Comparison of ENCODE assay signal across 30 mouse cellular contexts in genomic region chr10:59771375-59772048, GRCm38 (mm10).
DNase-seq lines count a peak whose midpoint lies in the region; ATAC-seq and TF ChIP-seq lines count a peak whose summit lies in the region.
"Had no signal": no experiment of that assay in that cellular context is flagged by ENCODE, and none has a peak within 500 bp of the region (broad histone marks: within the 10 kb centered on the region; RNA-seq: fewer than 3 reads in every experiment).

No protein-coding gene starts in this region.

- WGBS in hindbrain, embryonic 16.5 days, result 63% methylated on average over 6 of the region's 6 CpGs

- H3K27ac ChIP-seq in layer of hippocampus, adult 2 months, result peak overlapping the region; percentile 82; the same call in 1 of the 2 replicates
- H3K27ac ChIP-seq in hindbrain, embryonic 16.5 days (ENCODE audit: low read depth, low read length), result no peak overlapping the region
- H3K27ac ChIP-seq: heart, embryonic 13.5 days; hindbrain, embryonic 15.5 days; kidney, postnatal 0 days; liver, embryonic 14.5 days; macrophage; neural tube, embryonic 12.5 days had no signal

- peak; percentile 55; the same call in 1 of the 2 replicates for ATAC-seq in hindbrain, embryonic 16.5 days
- ATAC-seq: CD4-positive, CD25-positive, alpha-beta regulatory T cell, adult 4 months; intestine, embryonic 16.5 days had no signal

- peaks cover 8% of the 10 kb centered on the region for H3K4me1 ChIP-seq in hindbrain, embryonic 16.5 days (ENCODE audit: control insufficient read depth, insufficient read depth, low read depth, low read length)
- H3K4me1 ChIP-seq: neural tube, embryonic 12.5 days had no signal

- TF ChIP-seq CTCF in layer of hippocampus, adult 2 months (conservative IDR thresholded peaks at IDR 0.05), result no peak

- H3K4me2 ChIP-seq in hindbrain, embryonic 16.5 days (ENCODE audit: low read length), result no peak overlapping the region
- H3K4me2 ChIP-seq: heart, embryonic 13.5 days; hindbrain, embryonic 15.5 days; neural tube, embryonic 12.5 days had no signal

- H3K4me3 ChIP-seq in layer of hippocampus, adult 2 months, result no peak overlapping the region
- no peak overlapping the region for H3K4me3 ChIP-seq in hindbrain, embryonic 16.5 days (ENCODE audit: low read length)
- H3K4me3 ChIP-seq: heart, embryonic 13.5 days; hindbrain, embryonic 15.5 days; neural tube, embryonic 12.5 days had no signal

- no peaks in the 10 kb centered on the region for H3K27me3 ChIP-seq in hindbrain, embryonic 16.5 days (replicated peaks; ENCODE audit: control insufficient read depth, insufficient read depth, low read length)
- H3K27me3 ChIP-seq: heart, embryonic 13.5 days; hindbrain, embryonic 15.5 days; neural tube, embryonic 12.5 days had no signal

- DNase-seq in heart, adult 11 months, result peak; percentile 45
- DNase-seq in heart, postnatal 4 days, result no peak
- no peak for DNase-seq in layer of hippocampus, adult 2 months (ENCODE audit: low spot score in 2 of 2)
- no peak for DNase-seq in layer of hippocampus, adult 11-12 months (ENCODE audit: low spot score)
- DNase-seq in Muller cell, postnatal 12 days (ENCODE audit: inconsistent ontology term), result peak; percentile 13
- no peak for DNase-seq in left cerebral cortex, adult 18-20 months (ENCODE audit: low spot score in 2 of 2)
- no peak for DNase-seq in urinary bladder, adult 18-20 months (ENCODE audit: low spot score in 2 of 2)
- DNase-seq: adrenal gland, adult 2 months; adrenal gland, postnatal 36 days; cerebellum, adult 8-10 months; cerebellum, postnatal 25 days; gastrocnemius, postnatal 25 days; heart, postnatal 10 days; kidney, adult 8-10 months; kidney, postnatal 4 days; layer of hippocampus, adult 9-11 months; liver; lung, adult 2 months; lung, postnatal 10 days; right cerebral cortex, postnatal 14 days; thymus, postnatal 4 days had no signal

- no peaks in the 10 kb centered on the region for H3K36me3 ChIP-seq in hindbrain, embryonic 16.5 days (ENCODE audit: control insufficient read depth, insufficient read depth, low read length)

- no peak overlapping the region for H3K9ac ChIP-seq in hindbrain, embryonic 16.5 days (ENCODE audit: low read depth, low read length)
- H3K9ac ChIP-seq: heart, embryonic 13.5 days; hindbrain, embryonic 15.5 days; liver, embryonic 14.5 days; neural tube, embryonic 12.5 days had no signal

- H3K9me3 ChIP-seq in hindbrain, embryonic 16.5 days (ENCODE audit: control insufficient read depth, low read length), result no peaks in the 10 kb centered on the region
- H3K9me3 ChIP-seq: heart, embryonic 13.5 days; hindbrain, embryonic 15.5 days; neural tube, embryonic 12.5 days had no signal

Comparison
In these comparisons a context has a peak if more than half of its experiments do, and no peak if none do; other contexts are left out.
1. DNase-seq: peak in heart, adult 11 months (single experiment) and Muller cell, postnatal 12 days (single experiment); none in heart, postnatal 4 days (single experiment), layer of hippocampus, adult 2 months (0 of 2), layer of hippocampus, adult 11-12 months (single experiment), left cerebral cortex, adult 18-20 months (0 of 2) and urinary bladder, adult 18-20 months (0 of 2).